Mouse (Mus musculus) MEL (cell line): ENCODE measurements around the gene Rtn4rl1. TPM values are rescaled to one million over a fixed set of nuclear protein-coding genes. Genes with fewer than 3 reads are reported as not detected.

ENCODE experiments used
- DNase-seq: peaks from one replicate; pipeline ENCODE4 v3.0.0; 2011; ENCODE audit warnings: low read depth, low spot score
- H3K27ac ChIP-seq: 2 replicates; pipeline ENCODE4 v1.5.1; 2012; ENCODE audit warnings: low read depth, mild to moderate bottlenecking, control low read depth, low read length, moderate library complexity; ENCODE audit not compliant: control insufficient read depth
- H3K27me3 ChIP-seq, 2 experiments: fragments of 150-350 bp in 1 of 2; sonication (generic) in 1 of 2; 2 replicates each; pipeline ENCODE4 v1.6.1; 2012; ENCODE audit warnings: low read length in 2 of 2, mild to moderate bottlenecking in 2 of 2, improper control_type of control experiment in 1 of 2, moderate library complexity in 1 of 2; ENCODE audit not compliant: insufficient read depth in 2 of 2, control insufficient read depth in 1 of 2
- H3K36me3 ChIP-seq, 2 experiments: 2 replicates each; pipeline ENCODE4 v1.6.1; 2012 to 2014; ENCODE audit warnings: low read length in 2 of 2, improper control_type of control experiment in 1 of 2, inconsistent platforms in 1 of 2, mild to moderate bottlenecking in 1 of 2; ENCODE audit not compliant: insufficient read depth in 2 of 2, control insufficient read depth in 1 of 2
- H3K4me1 ChIP-seq, 2 experiments: fragments of 150-350 bp in 1 of 2; sonication (generic) in 1 of 2; 2 replicates each; pipeline ENCODE4 v1.6.1; 2012; ENCODE audit warnings: low read length in 2 of 2, improper control_type of control experiment in 1 of 2, mild to moderate bottlenecking in 1 of 2; ENCODE audit not compliant: insufficient read depth in 2 of 2, control insufficient read depth in 1 of 2
- H3K4me3 ChIP-seq, 2 experiments: fragments of 150-350 bp in 1 of 2; sonication (generic) in 1 of 2; 2 replicates each; pipeline ENCODE4 v1.5.1; 2012; ENCODE audit warnings: low read depth in 2 of 2, low read length in 2 of 2, mild to moderate bottlenecking in 2 of 2, moderate library complexity in 2 of 2, control low read depth in 1 of 2, improper control_type of control experiment in 1 of 2; ENCODE audit not compliant: control insufficient read depth in 1 of 2, insufficient read depth in 1 of 2
- H3K79me2 ChIP-seq: 2 replicates; pipeline ENCODE4 v1.6.1; 2012; ENCODE audit warnings: mild to moderate bottlenecking, low read length, moderate library complexity; ENCODE audit not compliant: control insufficient read depth, poor library complexity, insufficient read depth
- H3K9ac ChIP-seq: 2 replicates; pipeline ENCODE4 v1.6.1; 2012; ENCODE audit warnings: low read depth, mild to moderate bottlenecking, control low read depth, low read length, moderate library complexity; ENCODE audit not compliant: control insufficient read depth, poor library complexity, severe bottlenecking
- H3K9me3 ChIP-seq: fragments of 150-350 bp; sonication (generic); replicated peaks from 2 replicates; pipeline ENCODE4 v1.6.1; 2012; ENCODE audit warnings: mild to moderate bottlenecking, low read length, improper control_type of control experiment, moderate library complexity; ENCODE audit not compliant: insufficient read depth
- BHLHE40 ChIP-seq: IDR thresholded peaks from 2 replicates; pipeline ENCODE4 v1.6.1; 2012; ENCODE audit warnings: low read depth, mild to moderate bottlenecking, inconsistent platforms, low read length, improper control_type of control experiment, borderline replicate concordance
- CHD2 ChIP-seq: IDR thresholded peaks from 2 replicates; pipeline ENCODE4 v1.6.1; 2011; ENCODE audit warnings: low read length, improper control_type of control experiment
- CTCF ChIP-seq, 3 experiments: IDR thresholded peaks in 2 of 3; conservative IDR thresholded peaks in 1 of 3; 2 replicates each; pipeline ENCODE4 v1.5.1; 2011 to 2012; ENCODE audit warnings: low read length in 3 of 3, low read depth in 2 of 3, mild to moderate bottlenecking in 2 of 3, improper control_type of control experiment in 1 of 3, inconsistent platforms in 1 of 3, mixed read lengths in 1 of 3, moderate library complexity in 1 of 3; ENCODE audit not compliant: control insufficient read depth in 1 of 3, insufficient read depth in 1 of 3, poor library complexity in 1 of 3, severe bottlenecking in 1 of 3
- ELF1 ChIP-seq: IDR thresholded peaks from 2 replicates; pipeline ENCODE4 v1.6.1; 2014; ENCODE audit warnings: low read depth, mild to moderate bottlenecking, inconsistent platforms, low read length, improper control_type of control experiment, moderate library complexity
- EP300 ChIP-seq, 2 experiments: IDR thresholded peaks; 2 replicates each; pipeline ENCODE4 v1.6.1; 2011; ENCODE audit warnings: improper control_type of control experiment in 2 of 2, low read length in 2 of 2, low read depth in 1 of 2, mild to moderate bottlenecking in 1 of 2
- ETS1 ChIP-seq: IDR thresholded peaks from 2 replicates; pipeline ENCODE4 v1.6.1; 2012; ENCODE audit warnings: low read depth, mild to moderate bottlenecking, inconsistent platforms, low read length, improper control_type of control experiment, moderate library complexity
- HCFC1 ChIP-seq: IDR thresholded peaks from 2 replicates; pipeline ENCODE4 v1.6.1; 2012; ENCODE audit warnings: low read depth, mild to moderate bottlenecking, inconsistent platforms, low read length, improper control_type of control experiment, moderate library complexity
- JUND ChIP-seq: IDR thresholded peaks from 2 replicates; pipeline ENCODE4 v1.6.1; 2011; ENCODE audit warnings: low read depth, mild to moderate bottlenecking, improper control_type of control experiment, low read length
- MAX ChIP-seq: IDR thresholded peaks from 2 replicates; pipeline ENCODE4 v1.6.1; 2011; ENCODE audit warnings: low read length, improper control_type of control experiment
- MAZ ChIP-seq: IDR thresholded peaks from 2 replicates; pipeline ENCODE4 v1.6.1; 2012; ENCODE audit warnings: low read depth, mild to moderate bottlenecking, inconsistent platforms, low read length, improper control_type of control experiment
- MEF2A ChIP-seq: IDR thresholded peaks from 2 replicates; pipeline ENCODE4 v1.6.1; 2014; ENCODE audit warnings: low read depth, mild to moderate bottlenecking, inconsistent platforms, low read length, improper control_type of control experiment; ENCODE audit not compliant: poor library complexity, insufficient replicate concordance, severe bottlenecking; ENCODE audit errors: extremely low read depth
- MXI1 ChIP-seq: IDR thresholded peaks from 2 replicates; pipeline ENCODE4 v1.6.1; 2011; ENCODE audit warnings: mild to moderate bottlenecking, low read depth, low read length, improper control_type of control experiment
- MYB ChIP-seq: IDR thresholded peaks from 2 replicates; pipeline ENCODE4 v1.6.1; 2011; ENCODE audit warnings: mild to moderate bottlenecking, low read depth, low read length, improper control_type of control experiment
- MYC ChIP-seq: IDR thresholded peaks from 2 replicates; pipeline ENCODE4 v1.6.1; 2011; ENCODE audit warnings: low read depth, mild to moderate bottlenecking, low read length, improper control_type of control experiment, moderate library complexity
- NELFE ChIP-seq: IDR thresholded peaks from 2 replicates; pipeline ENCODE4 v1.6.1; 2011; ENCODE audit warnings: low read depth, low read length, improper control_type of control experiment
- POLR2A ChIP-seq, 2 experiments: IDR thresholded peaks; 2 replicates each; pipeline ENCODE4 v1.6.1; 2011 to 2012; ENCODE audit warnings: low read length in 2 of 2, mild to moderate bottlenecking in 2 of 2, control low read depth in 1 of 2, improper control_type of control experiment in 1 of 2, low read depth in 1 of 2, moderate library complexity in 1 of 2; ENCODE audit not compliant: control insufficient read depth in 1 of 2, insufficient read depth in 1 of 2, poor library complexity in 1 of 2
- POLR2AphosphoS5 ChIP-seq: IDR thresholded peaks from 2 replicates; pipeline ENCODE4 v1.6.1; 2012; ENCODE audit warnings: low read depth, borderline replicate concordance, mild to moderate bottlenecking, inconsistent platforms, low read length, moderate library complexity, mixed read lengths
- RAD21 ChIP-seq: IDR thresholded peaks from 2 replicates; pipeline ENCODE4 v1.6.1; 2011; ENCODE audit warnings: mild to moderate bottlenecking, low read depth, low read length, improper control_type of control experiment
- RCOR1 ChIP-seq: IDR thresholded peaks from 2 replicates; pipeline ENCODE4 v1.6.1; 2012; ENCODE audit warnings: low read depth, mild to moderate bottlenecking, inconsistent platforms, low read length, improper control_type of control experiment
- SIN3A ChIP-seq: IDR thresholded peaks from 2 replicates; pipeline ENCODE4 v1.6.1; 2012; ENCODE audit warnings: low read length, improper control_type of control experiment, inconsistent platforms
- SMC3 ChIP-seq: IDR thresholded peaks from 2 replicates; pipeline ENCODE4 v1.6.1; 2011; ENCODE audit warnings: low read depth, low read length, improper control_type of control experiment
- TAL1 ChIP-seq: IDR thresholded peaks from 2 replicates; pipeline ENCODE4 v1.6.1; 2012; ENCODE audit warnings: mild to moderate bottlenecking, inconsistent platforms, low read length, moderate library complexity, mixed read lengths
- TBP ChIP-seq: IDR thresholded peaks from 2 replicates; pipeline ENCODE4 v1.8.0; 2011; ENCODE audit warnings: low read depth, low read length, improper control_type of control experiment
- TCF12 ChIP-seq: IDR thresholded peaks from 2 replicates; pipeline ENCODE4 v1.6.1; 2014; ENCODE audit warnings: low read depth, mild to moderate bottlenecking, inconsistent platforms, low read length, improper control_type of control experiment, moderate library complexity
- USF1 ChIP-seq: IDR thresholded peaks from 2 replicates; pipeline ENCODE4 v1.6.1; 2014; ENCODE audit warnings: low read depth, mild to moderate bottlenecking, inconsistent platforms, low read length, improper control_type of control experiment, moderate library complexity
- ZC3H11A ChIP-seq: IDR thresholded peaks from 2 replicates; pipeline ENCODE4 v1.6.1; 2012; ENCODE audit warnings: low read depth, mild to moderate bottlenecking, inconsistent platforms, low read length, improper control_type of control experiment
- polyA plus RNA-seq, 2 experiments: library from polyadenylated mRNA; stranded (reverse) in 1 of 2; unstranded in 1 of 2; fragments of >175 nt in 1 of 2; fragments of >200 nt in 1 of 2; gene quantifications; 2 replicates each; pipeline versions ENCODE4 v1.2.1 to v1.2.4; 2012; ENCODE audit warnings: low replicate concordance in 2 of 2, low read depth in 1 of 2; ENCODE audit not compliant: insufficient read length in 2 of 2, insufficient read depth in 1 of 2, missing spikeins in 1 of 2
- total RNA-seq: library from RNA; depleted of rRNA; stranded (reverse); fragments of 300-350 nt; gene quantifications from 2 replicates; pipeline ENCODE4 v1.2.3, GENCODE M21; 2012

Gene Rtn4rl1
- total and polyA plus RNA-seq, 3 experiments = 0.35 to 2.6 TPM; not detected in 1

DNA sequence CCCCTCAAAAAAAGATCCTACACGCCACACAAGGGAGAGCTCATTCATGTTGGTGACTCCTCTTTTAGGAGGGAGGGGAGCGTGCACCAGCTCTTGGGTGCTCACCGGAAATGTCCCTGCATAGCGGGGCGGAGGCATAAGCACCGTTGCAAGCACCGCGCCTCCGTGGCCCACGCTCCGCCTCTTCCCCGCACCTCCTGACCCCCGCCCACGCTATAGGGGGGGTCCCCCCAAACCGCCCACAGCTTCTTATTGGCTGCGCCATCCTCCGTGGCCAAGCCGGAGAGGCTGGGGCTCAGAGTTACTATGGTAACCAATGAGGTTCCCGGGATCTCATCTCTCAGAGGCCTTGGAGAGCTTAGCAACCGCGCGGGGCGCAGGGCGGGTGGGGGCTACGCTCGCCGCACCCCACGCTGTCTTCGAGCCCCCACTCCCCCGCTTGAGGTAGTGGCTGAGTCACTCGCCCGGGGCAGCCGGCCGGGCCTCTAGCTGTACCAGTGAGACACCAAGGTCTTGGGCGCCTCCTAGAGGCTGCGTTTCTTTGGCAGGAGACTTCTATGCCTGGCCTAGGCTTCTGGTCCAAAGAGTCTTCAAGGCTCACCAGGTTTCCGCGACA is 23.3 kb upstream of the Rtn4rl1 start:
- Histone ChIP-seq H3K4me1 (peaks cover 0 to 21% of the 10 kb centered on the region in 2 experiments; a peak in 3 of 4 replicates), H3K79me2 (peaks cover 30% of the 10 kb centered on the region), H3K9ac (peak overlapping the region; percentile 85), H3K9me3 (no peaks in the 10 kb centered on the region), H3K27ac (peak overlapping the region; percentile 97), H3K27me3 (no peaks in the 10 kb centered on the region), H3K4me3 (peak overlapping the region; percentile 70 to 81), H3K36me3 (peaks cover 0 to 12% of the 10 kb centered on the region in 2 experiments; a peak in 2 of 4 replicates)
- 0 out of 2 replicates have a peak, but pooled peaks have one; percentile 17 for TF ChIP-seq BHLHE40
- no peak; the same call in 1 of the 2 replicates for TF ChIP-seq RCOR1
- peak; percentile 71 for TF ChIP-seq USF1
- peak; percentile 77 to 96 (median 93); a peak in 5 of 6 replicates for TF ChIP-seq CTCF (IDR thresholded peaks at IDR 0.05 in 2 of 3, conservative IDR thresholded peaks at IDR 0.05 in 1 of 3; ENCODE audit: control insufficient read depth in 1 of 3, insufficient read depth in 1 of 3, low read depth in 2 of 3, low read length in 3 of 3, poor library complexity in 1 of 3, severe bottlenecking in 1 of 3)
- no peak for TF ChIP-seq POLR2AphosphoS5
- no peak for TF ChIP-seq TAL1
- TF ChIP-seq ETS1 = peak; percentile 35; the same call in 1 of the 2 replicates
- TF ChIP-seq MEF2A = no peak
- no peak for TF ChIP-seq CHD2
- peak; percentile 83 for TF ChIP-seq RAD21
- peak; percentile 97 for TF ChIP-seq MAZ
- 0 out of 2 replicates have a peak, but pooled peaks have one; percentile 15 for TF ChIP-seq TCF12
- peak; percentile 63 for TF ChIP-seq ZC3H11A
- peak; percentile 69; the same call in 1 of the 2 replicates for TF ChIP-seq MXI1
- peak; percentile 54 to 74; a peak in 3 of 4 replicates for TF ChIP-seq POLR2A (IDR thresholded peaks at IDR 0.05; ENCODE audit: control insufficient read depth in 1 of 2, insufficient read depth in 1 of 2, low read depth in 1 of 2, low read length in 2 of 2, poor library complexity in 1 of 2)
- TF ChIP-seq NELFE = peak; percentile 89
- peak; percentile 87 for TF ChIP-seq SIN3A
- TF ChIP-seq MYB = peak; percentile 63
- TF ChIP-seq HCFC1 = peak; percentile 3; the same call in 1 of the 2 replicates
- TF ChIP-seq ELF1 = peak; percentile 50
- no peak; the same call in 1 of the 2 replicates for TF ChIP-seq TBP
- TF ChIP-seq MAX = peak; percentile 49; the same call in 1 of the 2 replicates
- TF ChIP-seq JUND = no peak
- peak; percentile 71 for TF ChIP-seq SMC3
- TF ChIP-seq EP300 (IDR thresholded peaks at IDR 0.05; ENCODE audit: low read depth in 1 of 2, low read length in 2 of 2) = peak in 1 of 2 experiments; percentile 69; a peak in 3 of 4 replicates
- TF ChIP-seq MYC = peak; percentile 59
- peak; percentile 99 for DNase-seq
